Mouse (Mus musculus) forebrain, embryonic 14.5 days (tissue): ENCODE measurements at regions not wholly inside any gene's neighbourhood (a gene's known extent, or its start where the extent isn't known, plus 50 kb on each side); places are given as distances from the start of the nearest gene placed in this dataset.

ENCODE experiments used
- ATAC-seq: fragments of 200-750 bp; cut with Nextera tagmentation; 2 replicates; pipeline ENCODE4 v1.8.0; 2017; ENCODE audit warnings: mild to moderate bottlenecking, moderate library complexity
- DNase-seq: peaks from one replicate; pipeline ENCODE4 v3.0.0-alpha.2; 2015; ENCODE audit warnings: low spot score
- H3K27ac ChIP-seq: fragments of 300-500 bp; sonication (generic); 2 replicates; pipeline ENCODE4 v1.5.1; 2014; ENCODE audit warnings: low read depth, mild to moderate bottlenecking, control low read depth, low read length, moderate library complexity
- H3K27me3 ChIP-seq: fragments of 300-500 bp; sonication (generic); replicated peaks from 2 replicates; pipeline ENCODE4 v1.6.1; 2014; ENCODE audit warnings: low read length, control low read depth, mixed read lengths; ENCODE audit not compliant: control insufficient read depth, insufficient read depth
- H3K36me3 ChIP-seq: fragments of 300-500 bp; sonication (generic); 2 replicates; pipeline ENCODE4 v1.6.1; 2014; ENCODE audit warnings: low read length, control low read depth; ENCODE audit not compliant: control insufficient read depth, insufficient read depth
- H3K4me1 ChIP-seq: fragments of 300-500 bp; sonication (generic); 2 replicates; pipeline ENCODE4 v1.6.1; 2014; ENCODE audit warnings: antibody characterized with exemption, low read length, control low read depth; ENCODE audit not compliant: control insufficient read depth, insufficient read depth
- H3K4me2 ChIP-seq: fragments of 300-500 bp; sonication (generic); 2 replicates; pipeline ENCODE4 v1.6.1; 2014; ENCODE audit warnings: mild to moderate bottlenecking, control low read depth, low read length
- H3K4me3 ChIP-seq: fragments of 300-500 bp; sonication (generic); 2 replicates; pipeline ENCODE4 v1.5.1; 2014; ENCODE audit warnings: low read depth, low read length, control low read depth
- H3K9ac ChIP-seq: fragments of 300-500 bp; sonication (generic); 2 replicates; pipeline ENCODE4 v1.6.1; 2014; ENCODE audit warnings: mild to moderate bottlenecking, low read length, control low read depth, moderate library complexity
- H3K9me3 ChIP-seq: fragments of 300-500 bp; sonication (generic); replicated peaks from 2 replicates; pipeline ENCODE4 v1.6.1; 2016; ENCODE audit warnings: low read length, control low read depth, mixed read lengths; ENCODE audit not compliant: control insufficient read depth
- WGBS: fragments of 180-500 bp; shearing (Covaris S2); extraction: QIAGEN DNeasy Blood & Tissue Kit; methylation state at CpG from one replicate; pipeline ENCODE4 v1.1.7; 2014; 5-methylcytosine and 5-hydroxymethylcytosine counted together

DNA sequence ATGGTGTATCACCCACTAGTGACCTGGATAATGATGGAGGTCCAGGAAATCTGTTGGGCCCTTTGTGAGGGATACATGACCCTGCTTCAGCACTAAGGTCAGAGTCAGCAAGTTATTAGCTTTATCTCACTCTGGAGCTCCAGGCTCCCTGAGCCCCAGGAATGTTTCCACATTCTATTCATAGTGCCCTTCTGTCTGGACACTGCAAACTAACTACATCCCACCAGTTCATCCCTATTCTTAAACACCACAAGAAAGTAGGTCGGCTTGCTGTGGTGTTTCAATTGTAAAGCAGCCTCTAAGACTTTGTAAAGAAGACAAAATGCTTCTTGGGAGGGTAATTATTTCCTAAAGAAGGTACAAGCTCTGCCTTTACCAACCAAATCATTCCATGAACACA is 138.2 kb upstream of the Rims1 start:
- H3K9ac ChIP-seq: no peak overlapping the region
- H3K9me3 ChIP-seq: no peaks in the 10 kb centered on the region
- WGBS: 33% methylated on average over 1 of the region's 1 CpGs
- H3K4me2 ChIP-seq: no peak overlapping the region
- ATAC-seq: no peak
- H3K27ac ChIP-seq: no peak overlapping the region
- DNase-seq: no peak
- H3K36me3 ChIP-seq: no peaks in the 10 kb centered on the region
- H3K4me3 ChIP-seq: no peak overlapping the region
- H3K27me3 ChIP-seq: no peaks in the 10 kb centered on the region
- no peaks in the 10 kb centered on the region for H3K4me1 ChIP-seq

DNA sequence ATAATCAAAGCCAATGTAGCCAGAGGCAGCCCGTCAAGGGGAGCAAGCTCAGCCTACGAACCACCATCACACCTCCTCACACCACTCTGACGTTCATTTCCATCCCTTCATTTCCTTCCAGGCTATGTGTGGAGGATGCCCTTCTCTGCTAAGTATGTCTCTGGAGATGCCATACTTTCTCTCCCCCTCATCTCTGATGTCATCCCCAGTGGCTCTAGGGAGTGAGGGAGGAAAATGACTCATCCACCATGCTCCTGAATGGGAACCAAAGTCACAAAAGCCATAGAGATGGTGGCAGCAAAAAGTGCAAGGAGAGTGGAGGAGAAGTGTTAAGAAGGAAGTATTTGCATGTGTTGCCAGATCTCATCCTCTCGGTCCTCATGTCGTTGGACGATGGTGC is 134.0 kb upstream of the Rims1 start:
- no peaks in the 10 kb centered on the region for H3K36me3 ChIP-seq
- no peaks in the 10 kb centered on the region for H3K27me3 ChIP-seq
- no peaks in the 10 kb centered on the region for H3K9me3 ChIP-seq
- DNase-seq: no peak
- H3K4me1 ChIP-seq: no peaks in the 10 kb centered on the region
- no peak for ATAC-seq
- H3K27ac ChIP-seq: no peak overlapping the region
- H3K9ac ChIP-seq: no peak overlapping the region
- H3K4me2 ChIP-seq: no peak overlapping the region
- WGBS: 95% methylated on average over 6 of the region's 6 CpGs
- no peak overlapping the region for H3K4me3 ChIP-seq

DNA sequence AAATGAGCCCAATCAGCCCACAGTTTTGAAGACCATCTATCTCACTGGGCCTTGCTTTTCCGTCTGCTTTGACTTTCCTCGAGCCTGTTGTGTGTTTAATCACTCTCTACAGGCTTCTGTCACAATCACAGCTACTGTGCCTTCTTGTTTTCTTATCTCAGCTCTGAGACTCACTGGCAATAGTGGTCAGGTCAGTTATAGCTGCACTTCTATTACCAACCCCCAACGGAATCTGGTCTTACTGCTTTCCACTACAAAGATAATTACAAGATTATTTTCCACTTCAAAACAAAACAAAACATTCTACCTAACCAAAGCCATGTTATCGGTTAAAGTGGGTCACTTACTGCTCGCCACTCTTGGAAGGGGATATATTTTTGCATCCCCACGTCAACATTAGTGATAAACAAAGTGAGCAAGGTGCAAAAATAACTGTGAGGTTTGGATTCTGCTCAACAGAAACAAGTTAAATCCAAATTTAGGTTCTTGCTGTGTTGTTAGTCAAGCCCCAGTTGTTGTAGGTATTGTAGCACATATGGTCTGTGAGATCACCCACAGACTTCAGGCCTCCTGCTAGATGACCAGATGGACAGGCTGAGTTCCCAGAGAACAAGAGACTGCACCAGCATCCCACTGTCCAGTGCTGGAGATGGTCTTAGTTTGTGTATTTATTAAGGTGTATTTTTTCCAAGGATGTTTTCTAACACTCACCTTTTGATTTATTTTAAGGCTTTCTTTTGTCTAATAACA is 125.5 kb upstream of the Rims1 start:
- H3K27me3 ChIP-seq: no peaks in the 10 kb centered on the region
- H3K9me3 ChIP-seq: no peaks in the 10 kb centered on the region
- no peaks in the 10 kb centered on the region for H3K4me1 ChIP-seq
- DNase-seq: no peak
- ATAC-seq: no peak
- no peak overlapping the region for H3K4me3 ChIP-seq
- WGBS: 89% methylated on average over 6 of the region's 6 CpGs
- H3K4me2 ChIP-seq: no peak overlapping the region
- no peak overlapping the region for H3K27ac ChIP-seq
- no peak overlapping the region for H3K9ac ChIP-seq
- no peaks in the 10 kb centered on the region for H3K36me3 ChIP-seq

DNA sequence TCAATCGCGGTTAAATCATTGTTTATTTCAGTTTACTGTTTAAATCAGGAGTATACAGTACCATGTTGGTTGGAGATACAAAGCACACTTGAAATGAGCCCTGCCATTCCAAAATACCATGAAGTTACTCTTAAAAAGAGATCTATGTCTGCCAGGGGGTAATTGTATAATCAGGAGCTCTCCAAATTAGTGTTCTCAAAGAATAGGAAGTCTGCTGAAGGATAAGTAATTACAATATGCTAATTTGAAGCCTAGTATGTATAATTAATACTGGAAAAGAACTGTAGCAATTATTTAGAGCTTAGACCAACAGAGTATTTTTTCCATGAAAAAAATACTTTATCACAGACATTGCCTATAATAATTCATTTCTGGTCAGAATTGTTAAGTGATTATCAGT is 97.2 kb upstream of the Rims1 start:
- WGBS: 65% methylated on average over 2 of the region's 2 CpGs
- H3K9ac ChIP-seq: no peak overlapping the region
- DNase-seq (peak; percentile 24), ATAC-seq (peak; percentile 54)
- no peak overlapping the region for H3K4me3 ChIP-seq
- H3K36me3 ChIP-seq: no peaks in the 10 kb centered on the region
- H3K4me2 ChIP-seq: no peak overlapping the region
- H3K9me3 ChIP-seq: no peaks in the 10 kb centered on the region
- H3K27ac ChIP-seq: no peak overlapping the region
- no peaks in the 10 kb centered on the region for H3K27me3 ChIP-seq
- no peaks in the 10 kb centered on the region for H3K4me1 ChIP-seq

DNA sequence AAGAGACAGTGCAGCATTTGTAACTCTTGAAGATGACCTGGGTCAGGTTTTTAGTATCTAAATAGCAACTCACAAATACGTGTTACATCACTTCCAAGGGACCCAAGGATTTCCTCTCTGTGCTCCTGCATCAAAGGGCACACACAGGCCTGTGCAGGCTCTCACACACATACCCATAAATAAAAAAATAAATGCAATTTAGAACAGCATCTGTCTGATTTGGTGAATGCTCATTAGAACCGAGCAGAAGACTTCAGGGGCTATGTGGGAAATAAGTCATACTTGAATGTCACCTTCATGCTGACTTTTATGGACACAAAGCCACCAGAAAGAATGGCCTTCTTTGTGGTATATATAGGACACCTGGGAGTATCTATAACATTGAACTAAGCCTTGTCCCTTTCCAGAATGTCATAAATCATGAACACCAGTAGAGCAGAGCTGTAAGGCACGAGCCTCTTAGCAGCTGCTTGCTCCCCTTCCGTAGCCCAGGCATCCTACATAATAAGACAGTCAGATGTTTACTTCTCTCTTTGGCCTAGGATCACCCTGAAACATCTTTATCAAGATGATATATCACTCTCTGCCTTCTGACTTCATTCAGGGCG is 95.3 kb upstream of the Rims1 start:
- no peaks in the 10 kb centered on the region for H3K36me3 ChIP-seq
- no peaks in the 10 kb centered on the region for H3K9me3 ChIP-seq
- no peak overlapping the region for H3K4me3 ChIP-seq
- H3K27ac ChIP-seq: no peak overlapping the region
- H3K4me1 ChIP-seq: no peaks in the 10 kb centered on the region
- no peak overlapping the region for H3K9ac ChIP-seq
- WGBS: 81% methylated on average over 5 of the region's 5 CpGs
- H3K4me2 ChIP-seq: no peak overlapping the region
- no peak for ATAC-seq
- DNase-seq: no peak
- H3K27me3 ChIP-seq: no peaks in the 10 kb centered on the region

DNA sequence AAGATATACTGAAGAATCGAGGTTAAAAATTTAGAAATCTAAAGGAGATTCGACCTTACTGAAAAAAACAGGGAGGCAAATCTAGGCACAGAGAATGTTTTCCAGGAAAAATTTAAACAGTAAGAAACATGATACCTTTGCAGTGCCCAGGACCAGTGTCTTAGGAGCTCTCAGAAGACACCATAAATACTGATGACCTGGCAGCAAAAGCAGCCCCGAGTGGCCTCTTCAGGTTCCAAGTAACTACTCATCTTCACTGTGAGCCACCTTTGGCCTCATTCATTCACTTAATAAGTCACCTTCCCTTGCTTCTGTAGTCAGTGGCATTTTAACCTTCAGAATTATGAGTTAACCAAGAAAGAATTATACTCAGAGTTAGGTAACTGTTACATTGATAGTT is 89.3 kb upstream of the Rims1 start:
- Histone ChIP-seq H3K4me2 (no peak overlapping the region), H3K9ac (no peak overlapping the region), H3K36me3 (no peaks in the 10 kb centered on the region), H3K4me3 (no peak overlapping the region), H3K27ac (no peak overlapping the region), H3K27me3 (no peaks in the 10 kb centered on the region), H3K9me3 (no peaks in the 10 kb centered on the region), H3K4me1 (no peaks in the 10 kb centered on the region)
- DNase-seq (no peak), ATAC-seq (no peak)
- WGBS: 88% methylated on average over 3 of the region's 3 CpGs

DNA sequence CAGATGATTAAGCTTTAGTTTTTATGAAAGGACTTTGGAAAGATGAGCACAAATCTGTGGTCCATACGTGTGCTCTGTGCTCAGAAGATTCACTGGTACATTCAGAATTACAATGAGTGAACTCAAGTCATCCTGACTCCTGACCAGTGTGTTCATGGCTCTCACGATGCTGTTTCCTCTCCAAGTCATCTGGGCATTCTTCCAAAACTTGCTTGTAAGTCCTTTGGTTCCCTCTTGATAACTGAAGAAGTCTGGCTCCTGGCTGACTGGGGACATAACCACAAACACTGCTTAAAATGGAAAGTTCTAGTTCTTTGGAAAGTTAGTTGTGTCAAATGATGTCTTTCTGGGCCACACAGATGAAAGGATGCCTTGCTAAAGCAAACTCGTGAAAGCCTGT is 57.2 kb upstream of the Rims1 start:
- no peak for DNase-seq
- no peak for ATAC-seq
- H3K36me3 ChIP-seq: no peaks in the 10 kb centered on the region
- no peaks in the 10 kb centered on the region for H3K27me3 ChIP-seq
- no peak overlapping the region for H3K9ac ChIP-seq
- H3K27ac ChIP-seq: no peak overlapping the region
- no peak overlapping the region for H3K4me3 ChIP-seq
- H3K4me1 ChIP-seq: no peaks in the 10 kb centered on the region
- H3K4me2 ChIP-seq: no peak overlapping the region
- 74% methylated on average over 3 of the region's 3 CpGs for WGBS
- H3K9me3 ChIP-seq: no peaks in the 10 kb centered on the region
